Mouse (Mus musculus) CH12F3 (cell line): Measurements from ENCODE around the gene Pdlim1.
"Not testable (repeated sequence)": the region's sequence is repeated elsewhere in the genome, so short reads cannot be mapped to it uniquely, and the experiment has no call there.

ENCODE experiments used
- in situ Hi-C: fragments of 300-500 bp; cut with MboI; formaldehyde crosslinking; loops from 2 replicates; pipeline ENCODE4 v1.14.3; 2020; ENCODE audit warnings: low sequenced_read_pairs

The Pdlim1 gene

GRCm38 (mm10) chr19:40246646-40247267 lies 24.9 kb downstream of the Pdlim1 start:
- in situ Hi-C loops, result loop anchor here (25.0 kb wide), 1 partner anchor 1259 kb away; no protein-coding TSS in a partner anchor

- in situ Hi-C loops, result loop anchor here (25.0 kb wide), 1 partner anchor 1254 kb away; no protein-coding TSS in a partner anchor
Measured at GRCm38 (mm10) chr19:40240838-40241689, 30.6 kb downstream of the Pdlim1 start.

DNA sequence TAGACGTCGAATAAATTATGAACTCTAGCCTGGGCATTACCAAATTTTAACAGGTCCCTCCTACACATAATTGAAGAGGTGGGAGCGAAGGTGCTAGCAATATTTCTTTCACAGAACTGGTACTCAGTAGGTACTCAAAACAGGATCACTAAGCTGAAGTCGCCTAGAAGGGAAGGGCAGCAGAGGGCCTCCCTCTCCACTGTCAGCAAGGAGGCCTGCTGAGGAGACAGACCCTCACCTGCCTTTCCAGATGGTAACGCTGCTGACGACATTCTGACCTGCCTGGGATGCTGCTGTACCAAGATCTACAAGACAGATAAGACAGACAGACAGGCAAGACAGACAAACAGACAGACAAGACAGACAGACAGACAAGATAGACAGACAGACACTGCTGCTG lies 31.3 kb downstream of the Pdlim1 start:
- in situ Hi-C loops, result loop anchor here (25.0 kb wide), 1 partner anchor 1253 kb away; no protein-coding TSS in a partner anchor

GRCm38 (mm10) chr19:40238175-40238850 lies 33.3 kb downstream of the Pdlim1 start:
- in situ Hi-C loops, result loop anchor here (25.0 kb wide), 1 partner anchor 1251 kb away; no protein-coding TSS in a partner anchor

- in situ Hi-C loops, result loop anchor here (25.0 kb wide), 1 partner anchor 1245 kb away; no protein-coding TSS in a partner anchor
Measured at GRCm38 (mm10) chr19:40232560-40232959, 39.1 kb downstream of the Pdlim1 start.

DNA sequence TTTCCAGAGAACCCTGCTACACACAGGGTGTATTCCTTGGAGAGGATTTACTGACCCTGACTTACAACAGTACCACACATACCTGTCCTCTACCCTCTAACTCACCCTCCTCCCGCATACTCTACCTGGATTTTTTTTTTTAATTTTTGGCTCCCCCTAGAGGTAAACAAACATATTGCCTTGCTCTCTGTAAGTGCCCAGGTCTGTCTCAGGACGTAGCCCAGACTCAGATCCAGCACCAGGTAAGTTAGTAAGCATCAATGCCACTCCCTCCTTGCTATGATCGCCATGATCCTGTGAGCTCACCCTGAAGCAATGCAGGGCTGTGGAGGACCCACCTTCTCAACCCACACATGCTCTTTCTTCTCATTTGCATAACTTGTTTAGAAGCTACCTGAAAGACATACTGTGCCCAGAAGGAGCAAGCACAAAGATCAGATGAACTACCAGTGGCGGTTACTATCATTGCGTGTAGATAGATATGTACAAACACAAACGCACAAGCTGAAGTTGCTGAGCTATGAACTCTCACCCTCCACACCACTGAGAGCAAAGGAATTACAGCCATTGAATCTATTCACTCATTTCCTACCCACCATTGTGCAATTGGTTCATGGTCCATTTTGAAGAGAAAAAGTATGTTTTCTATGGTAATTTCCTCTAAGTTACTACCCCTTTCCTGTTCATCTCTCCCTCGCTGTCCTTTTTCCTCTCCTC lies 39.7 kb downstream of the Pdlim1 start:
- in situ Hi-C loops, result loop anchor here (25.0 kb wide), 1 partner anchor 1245 kb away; no protein-coding TSS in a partner anchor

DNA sequence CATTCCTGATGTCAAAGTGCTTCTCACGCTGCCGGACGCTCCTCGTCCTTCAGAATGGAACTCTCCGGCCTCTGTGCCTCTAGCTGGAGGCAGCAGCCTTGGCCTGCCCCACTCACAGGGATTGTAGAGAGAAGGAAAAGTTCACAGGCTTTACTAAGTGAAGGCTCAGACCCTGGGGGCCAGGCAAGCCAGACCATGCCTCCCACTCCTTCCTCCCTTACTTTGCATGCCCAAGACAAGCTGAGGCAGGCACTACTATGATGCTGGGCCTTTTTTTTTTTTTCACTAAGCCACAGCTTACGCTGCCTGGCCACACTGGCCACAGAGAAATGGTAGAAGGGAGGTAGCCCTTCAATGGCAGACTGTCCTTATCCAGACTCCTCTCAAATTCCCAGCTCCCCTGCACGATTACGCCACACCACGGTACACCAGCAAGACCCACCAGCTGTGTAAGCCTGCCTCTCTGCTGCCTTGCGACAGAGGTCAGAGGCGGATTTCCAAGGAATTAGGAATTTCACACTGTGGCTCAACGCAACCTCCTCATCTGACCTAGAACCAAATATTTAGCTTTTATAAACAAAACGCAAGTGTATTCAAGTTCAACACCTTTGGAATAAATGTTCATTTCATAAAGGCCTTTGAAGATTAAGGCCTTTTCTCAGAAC lies 40.4 kb downstream of the Pdlim1 start:
- in situ Hi-C loops, result loop anchor here (25.0 kb wide), 1 partner anchor 1244 kb away; no protein-coding TSS in a partner anchor

DNA sequence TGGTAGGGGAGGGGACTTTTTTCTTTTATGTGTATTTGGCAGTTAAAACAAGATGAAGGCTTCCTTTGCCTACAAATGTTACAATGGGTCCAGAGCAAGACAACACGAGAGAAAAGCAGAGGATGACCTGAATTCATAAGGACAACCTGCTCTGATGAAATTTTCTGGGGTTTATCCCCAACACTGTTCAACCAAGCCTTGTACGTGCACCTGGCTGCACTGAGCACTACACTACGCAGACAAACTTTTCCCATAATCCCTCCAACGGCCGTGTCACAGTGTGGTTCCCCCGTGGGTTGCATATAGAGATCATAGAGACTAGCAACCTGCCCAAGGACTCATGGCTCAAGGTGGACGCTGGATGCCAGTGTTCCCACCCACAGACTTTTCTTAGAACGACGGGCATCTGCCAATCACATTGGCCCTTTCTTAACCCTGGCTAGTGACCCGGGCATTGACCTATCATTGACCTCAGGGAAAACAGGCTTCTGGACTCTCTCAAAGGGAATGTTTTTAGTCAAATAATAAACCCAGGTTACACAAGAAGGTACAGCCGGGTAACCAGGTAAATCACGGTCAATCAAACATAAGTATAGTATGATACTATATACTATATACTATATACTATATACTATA lies 45.0 kb downstream of the Pdlim1 start:
- in situ Hi-C loops, result loop anchor here (25.0 kb wide), 1 partner anchor 1239 kb away; no protein-coding TSS in a partner anchor

GRCm38 (mm10) chr19:40225761-40226110 lies 45.9 kb downstream of the Pdlim1 start:
- in situ Hi-C loops, result loop anchor here (25.0 kb wide), 1 partner anchor 1238 kb away; no protein-coding TSS in a partner anchor

GRCm38 (mm10) chr19:40225102-40225760 lies 46.4 kb downstream of the Pdlim1 start:
- in situ Hi-C loops, result loop anchor here (25.0 kb wide), 1 partner anchor 1238 kb away; no protein-coding TSS in a partner anchor

DNA sequence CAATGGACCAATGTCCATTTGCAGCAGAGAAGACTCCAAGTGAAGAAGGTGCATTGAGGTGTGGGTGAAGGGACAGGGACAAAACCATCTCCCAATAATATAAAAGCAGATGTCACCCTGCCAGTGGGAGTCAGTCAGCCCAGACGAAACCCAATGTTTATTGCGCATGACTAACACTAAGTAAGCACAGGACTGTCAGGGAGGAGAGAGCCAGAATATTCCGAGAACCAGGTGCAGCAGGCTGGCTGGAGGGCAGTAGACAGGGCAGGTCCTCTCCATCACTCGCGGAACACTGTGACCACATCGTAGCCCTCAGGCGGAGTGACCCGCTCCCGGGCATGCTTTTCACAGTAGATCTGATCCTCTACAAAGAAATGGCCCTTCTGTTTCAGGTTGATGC lies 49.3 kb downstream of the Pdlim1 start:
- in situ Hi-C loops, result not testable (repeated sequence)

DNA sequence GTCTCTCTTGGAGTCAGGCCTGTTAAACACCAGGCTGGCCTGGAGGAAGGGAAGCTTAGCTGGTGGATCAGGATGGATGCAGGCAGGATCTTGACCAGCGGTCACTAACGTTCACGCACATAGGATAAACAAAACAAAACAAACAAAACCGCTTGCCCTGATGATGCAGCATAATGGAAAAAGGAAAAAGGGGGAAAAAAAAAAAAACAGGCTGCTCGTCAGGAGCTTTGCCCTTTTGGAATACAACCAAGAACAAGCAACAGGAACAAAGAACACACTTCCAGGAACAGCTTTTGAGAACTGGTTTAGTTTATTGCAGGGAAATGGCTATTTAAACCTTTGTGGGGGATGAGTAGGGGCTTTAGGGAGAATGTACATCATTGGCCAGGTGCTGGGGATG lies 50.8 kb downstream of the Pdlim1 start:
- in situ Hi-C loops, result no loop called here

DNA sequence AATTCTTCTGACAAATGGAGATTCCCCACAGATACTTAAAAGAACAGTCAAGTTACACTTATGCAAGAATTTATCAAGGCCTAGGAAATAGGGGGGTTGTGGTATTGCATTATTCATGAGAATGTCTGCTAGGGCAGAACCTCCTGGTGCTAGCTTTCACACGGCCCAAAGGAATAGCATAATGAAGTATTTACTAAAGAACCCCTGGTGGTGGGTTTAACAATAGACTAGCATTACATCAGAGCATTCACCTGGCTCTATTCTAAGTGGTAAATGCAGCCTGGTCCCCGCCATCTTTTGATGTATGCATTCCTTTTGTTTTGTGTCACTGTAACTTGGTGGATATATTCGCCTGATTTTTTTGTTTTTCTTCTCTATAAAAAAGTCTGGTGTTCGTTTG lies 68.7 kb downstream of the Pdlim1 start:
- in situ Hi-C loops, result not testable (repeated sequence)

DNA sequence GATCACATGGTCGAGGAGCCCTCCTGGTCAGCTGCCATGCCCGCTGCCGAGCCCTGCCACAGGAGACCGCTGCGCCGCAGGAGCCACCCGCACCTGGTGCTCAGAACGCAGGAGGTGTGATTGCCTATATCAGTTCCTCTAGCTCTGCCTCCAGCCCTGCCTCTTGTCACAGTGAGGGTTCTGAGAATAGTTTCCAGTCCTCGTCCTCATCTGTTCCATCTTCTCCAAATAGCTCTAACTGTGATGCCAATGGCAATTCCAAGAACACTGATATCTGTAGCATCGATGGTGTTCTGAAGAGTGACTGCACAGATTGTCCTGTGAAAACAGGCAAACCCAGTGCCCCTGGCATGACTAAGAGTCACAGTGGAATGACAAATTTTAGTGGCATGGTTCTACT lies 81.0 kb downstream of the Pdlim1 start:
- in situ Hi-C loops, result no loop called here

DNA sequence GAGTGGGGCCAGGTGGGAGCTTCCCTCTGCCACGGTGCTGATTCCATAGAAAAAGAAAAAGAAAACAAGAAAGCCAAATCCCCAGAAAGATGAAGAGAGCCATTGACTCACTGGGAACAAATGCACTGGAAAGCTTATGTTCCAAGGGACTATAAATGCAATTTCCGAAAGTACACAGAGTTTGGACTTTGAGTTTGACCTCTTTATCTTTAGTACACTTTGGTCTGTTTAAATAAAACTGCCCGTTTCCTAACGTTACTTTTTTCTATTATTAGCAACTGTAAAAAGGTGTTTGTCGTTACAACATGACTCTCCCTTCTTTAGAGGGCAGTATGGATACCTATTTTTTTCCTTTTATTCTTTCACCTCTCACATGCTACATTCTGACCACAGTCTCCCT lies 84.5 kb downstream of the Pdlim1 start, which contains the start of gene Cyp2c70:
Gene Cyp2c70, minus strand, starts transcription at position 174 of the 400 bp plus-strand sequence.
- in situ Hi-C loops, result no loop called here

- in situ Hi-C loops, result no loop called here
Measured at GRCm38 (mm10) chr19:40183600-40183999, 88.0 kb downstream of the Pdlim1 start.

- in situ Hi-C loops, result no loop called here
Measured at GRCm38 (mm10) chr19:40178311-40178710, 93.3 kb downstream of the Pdlim1 start.
